Mouse (Mus musculus) forebrain, embryonic 11.5 days (tissue): ENCODE data around the gene Serpina3n. TPM values are rescaled to one million over a fixed set of nuclear protein-coding genes. Genes with fewer than 3 reads are reported as not detected.
"Not testable (repeated sequence)": the region's sequence is repeated elsewhere in the genome, so short reads cannot be mapped to it uniquely, and the experiment has no call there.

Source experiments
- ATAC-seq: fragments of 200-750 bp; cut with Nextera tagmentation; replicated peaks from 2 replicates; pipeline ENCODE4 v1.8.0; 2017; ENCODE audit warnings: moderate TSS enrichment; ENCODE audit not compliant: low FRiP score
- DNase-seq: peaks from one replicate; pipeline ENCODE4 v3.0.0-alpha.2; 2017; ENCODE audit warnings: low spot score
- H3K27ac ChIP-seq: fragments of 300-500 bp; sonication (generic); 2 replicates; pipeline ENCODE4 v1.5.1; 2014; ENCODE audit warnings: low read depth, low read length
- H3K27me3 ChIP-seq: fragments of 300-500 bp; sonication (generic); 2 replicates; pipeline ENCODE4 v1.6.1; 2014; ENCODE audit warnings: mild to moderate bottlenecking, low read length, mixed read lengths; ENCODE audit not compliant: control insufficient read depth, insufficient read depth
- H3K36me3 ChIP-seq: fragments of 300-500 bp; sonication (generic); 2 replicates; pipeline ENCODE4 v1.6.1; 2014; ENCODE audit warnings: mild to moderate bottlenecking, low read length, moderate library complexity, mixed read lengths; ENCODE audit not compliant: control insufficient read depth, insufficient read depth
- H3K4me1 ChIP-seq: fragments of 300-500 bp; sonication (generic); replicated peaks from 2 replicates; pipeline ENCODE4 v1.6.1; 2014; ENCODE audit warnings: low read length, mixed read lengths; ENCODE audit not compliant: control insufficient read depth, insufficient read depth
- H3K4me2 ChIP-seq: fragments of 300-500 bp; sonication (generic); 2 replicates; pipeline ENCODE4 v1.6.1; 2014; ENCODE audit warnings: low read depth, mild to moderate bottlenecking, low read length, moderate library complexity, mixed read lengths; ENCODE audit not compliant: severe bottlenecking
- H3K4me3 ChIP-seq: fragments of 300-500 bp; sonication (generic); 2 replicates; pipeline ENCODE4 v1.5.1; 2014; ENCODE audit warnings: low read depth, low read length
- H3K9ac ChIP-seq: fragments of 300-500 bp; sonication (generic); 2 replicates; pipeline ENCODE4 v1.6.1; 2014; ENCODE audit warnings: low read length
- H3K9me3 ChIP-seq: fragments of 300-500 bp; sonication (generic); 2 replicates; pipeline ENCODE4 v1.6.1; 2016; ENCODE audit warnings: low read length, mixed read lengths; ENCODE audit not compliant: control insufficient read depth
- WGBS: fragments of 180-500 bp; shearing (Covaris S2); extraction: QIAGEN DNeasy Blood & Tissue Kit; methylation state at CpG from one replicate; pipeline ENCODE4 v1.1.7; 2014; 5-methylcytosine and 5-hydroxymethylcytosine counted together
- polyA plus RNA-seq: library from polyadenylated mRNA; unstranded; fragments of >200 nt; fragmentation: Nextera tagmentation; extraction: Ambion mirVana; gene quantifications from 2 replicates; pipeline ENCODE4 v1.2.1, GENCODE M21; 2014

The Serpina3n gene
- polyA plus RNA-seq = not detected in 2 replicates

DNA sequence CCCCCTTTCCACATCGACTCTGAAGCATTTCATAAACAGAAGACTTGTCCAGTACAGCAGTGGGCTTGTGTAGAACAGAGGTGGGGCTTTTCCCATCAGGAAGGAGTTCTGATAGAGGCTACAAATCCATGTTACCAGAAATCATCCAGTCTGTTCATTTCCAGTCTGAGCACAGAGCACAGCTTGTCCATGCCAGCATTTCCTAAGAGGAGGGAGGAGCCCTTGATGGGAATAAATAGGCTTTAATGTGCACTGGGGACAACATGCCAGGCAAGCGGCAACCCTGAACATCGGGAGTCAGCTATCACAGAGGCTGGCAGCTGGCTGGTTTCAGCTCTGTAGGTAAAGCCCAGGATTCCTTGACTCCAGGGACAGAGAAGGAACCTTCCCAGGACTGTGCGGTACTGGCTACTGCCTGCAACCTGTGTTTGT lies at the start of gene Serpina3n:
Gene Serpina3n, plus strand, starts transcription at position 276 of the 432 bp plus-strand sequence.
- no peak for DNase-seq

DNA sequence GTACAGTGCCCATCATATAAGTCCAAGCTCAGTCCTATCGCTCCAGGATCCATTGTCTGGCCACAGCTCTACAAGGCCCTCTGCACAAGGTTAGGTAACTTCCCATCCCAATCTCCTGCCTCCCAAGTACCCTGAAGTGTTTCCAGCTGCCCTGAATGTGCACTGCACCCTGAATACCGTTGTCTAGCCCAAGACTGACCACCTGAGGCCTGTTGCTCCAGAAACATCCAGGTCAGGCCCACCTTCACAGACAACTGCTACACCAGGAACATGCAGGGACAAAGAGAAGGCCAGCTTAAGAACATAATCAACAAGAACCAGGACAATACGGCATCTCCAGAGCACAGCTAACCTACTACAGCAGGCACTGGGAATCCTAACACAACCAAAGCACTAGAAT lies 36.5 kb upstream of the Serpina3n start:
- Histone ChIP-seq H3K36me3 (no peaks in the 10 kb centered on the region), H3K9ac (no peak overlapping the region), H3K27ac (no peak overlapping the region), H3K4me1 (no peaks in the 10 kb centered on the region), H3K4me3 (no peak overlapping the region), H3K27me3 (no peaks in the 10 kb centered on the region), H3K4me2 (no peak overlapping the region), H3K9me3 (no peaks in the 10 kb centered on the region)
- ATAC-seq (no peak), DNase-seq (no peak)
- WGBS = 83% methylated on average over 3 of the region's 3 CpGs

More for the DNA sequence above, at the start of gene Serpina3n:
- Histone ChIP-seq H3K4me2 (no peak within 1 kb of the TSS), H3K4me1 (no peaks in the 10 kb centered on the region), H3K27me3 (no peaks in the 10 kb centered on the region), H3K36me3 (no peaks in the 10 kb centered on the region), H3K9me3 (no peaks in the 10 kb centered on the region), H3K9ac (no peak within 1 kb of the TSS), H3K4me3 (no peak within 1 kb of the TSS), H3K27ac (no peak within 1 kb of the TSS)
- WGBS = 73% methylated on average over 4 of the region's 4 CpGs
- no peak for ATAC-seq

DNA sequence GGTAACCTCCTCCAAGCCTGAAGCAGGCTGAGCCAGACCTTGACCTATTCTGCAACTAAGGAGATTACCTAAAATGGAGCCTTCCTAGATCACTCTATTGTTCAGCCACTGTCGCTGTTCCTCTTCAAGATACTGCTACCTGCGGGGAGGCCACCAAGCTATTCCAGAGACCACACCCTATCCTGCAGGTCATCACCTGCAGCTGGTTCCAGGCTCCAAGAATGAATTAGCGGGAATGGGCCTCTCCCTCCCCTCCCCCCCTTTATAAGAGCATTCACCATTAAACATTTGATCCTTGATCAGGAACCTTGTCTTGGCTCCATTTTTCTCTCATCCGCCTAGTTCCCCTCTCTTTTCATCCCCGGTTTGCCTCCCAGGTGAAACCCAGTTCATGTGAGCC lies 29.4 kb upstream of the Serpina3n start:
- not testable (repeated sequence) for H3K4me1 ChIP-seq

DNA sequence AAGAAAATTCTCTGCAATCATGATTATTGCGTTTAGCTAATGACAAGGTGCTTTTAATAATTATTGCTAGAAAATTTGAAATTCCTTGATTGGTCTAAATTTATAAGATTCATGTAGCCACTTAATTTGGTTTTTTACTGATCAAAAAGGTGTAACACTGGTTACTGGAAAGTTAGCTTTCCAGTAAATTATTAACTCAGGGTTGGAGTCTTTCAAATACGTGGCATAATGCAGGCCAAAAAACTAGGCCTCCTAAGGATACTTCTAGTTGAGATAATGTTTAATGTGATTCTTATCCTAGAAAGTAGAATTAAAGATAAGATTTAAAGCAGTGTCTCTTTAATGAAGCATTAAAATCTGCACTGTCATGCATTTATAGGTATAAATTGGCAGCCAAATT lies 28.2 kb upstream of the Serpina3n start:
- not testable (repeated sequence) for H3K27me3 ChIP-seq, H3K9me3 ChIP-seq
- 76% methylated on average over 2 of the region's 2 CpGs for WGBS

More for the DNA sequence above, 29.4 kb upstream of the Serpina3n start:
- H3K9me3 ChIP-seq, H3K9ac ChIP-seq, H3K27ac ChIP-seq, H3K4me2 ChIP-seq, ATAC-seq, H3K4me3 ChIP-seq, H3K36me3 ChIP-seq, DNase-seq, H3K27me3 ChIP-seq: not testable (repeated sequence)
- 76% methylated on average over 5 of the region's 5 CpGs for WGBS

DNA sequence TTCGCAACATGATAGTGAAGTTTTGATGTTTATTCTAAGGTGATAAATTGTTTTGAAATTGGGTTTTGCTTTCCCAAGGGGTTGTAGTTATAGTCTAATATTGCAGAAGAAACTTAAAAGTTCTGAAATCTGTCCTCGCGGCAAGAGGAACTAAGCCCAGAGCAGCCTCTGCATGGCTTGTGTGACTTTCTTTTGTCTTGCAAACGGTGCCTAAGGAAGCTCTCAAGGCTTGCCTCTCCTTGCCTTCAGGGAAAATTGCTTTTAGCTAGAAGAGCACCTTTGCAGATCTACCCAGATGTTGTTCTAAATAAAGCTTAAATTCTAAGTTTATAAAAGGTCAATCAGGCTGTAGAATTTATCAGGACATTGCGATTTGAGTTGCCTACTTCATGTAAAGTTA lies 27.7 kb upstream of the Serpina3n start:
- not testable (repeated sequence) for H3K9me3 ChIP-seq, H3K4me2 ChIP-seq, DNase-seq, H3K27ac ChIP-seq, H3K9ac ChIP-seq, H3K4me3 ChIP-seq, ATAC-seq, H3K36me3 ChIP-seq, H3K4me1 ChIP-seq, H3K27me3 ChIP-seq
- 45% methylated on average over 5 of the region's 5 CpGs for WGBS

More for the DNA sequence above, 28.2 kb upstream of the Serpina3n start:
- not testable (repeated sequence) for H3K36me3 ChIP-seq, H3K9ac ChIP-seq, DNase-seq, H3K4me3 ChIP-seq, H3K4me2 ChIP-seq, H3K4me1 ChIP-seq, ATAC-seq, H3K27ac ChIP-seq

DNA sequence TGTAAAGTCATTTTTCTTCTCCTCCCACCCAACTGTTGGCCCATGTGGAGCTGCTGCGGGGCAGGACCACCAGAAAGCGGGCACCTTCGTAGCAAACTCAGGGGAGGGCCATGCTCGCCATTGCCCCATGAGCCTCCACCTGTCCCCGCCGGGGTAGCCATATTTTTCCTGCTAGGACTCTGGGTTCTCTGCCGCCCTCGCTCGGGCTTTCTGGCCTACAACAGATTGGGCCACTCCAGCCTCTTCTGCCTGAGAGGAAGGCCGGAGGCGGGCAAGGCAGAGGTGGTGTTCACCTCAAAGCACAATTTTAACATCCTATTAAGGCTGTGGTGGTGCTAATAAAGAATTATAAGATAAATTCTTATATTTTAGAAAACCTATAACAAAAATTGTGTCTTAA lies 26.7 kb upstream of the Serpina3n start:
- Histone ChIP-seq H3K27me3 (no peaks in the 10 kb centered on the region), H3K9ac (no peak overlapping the region), H3K9me3 (no peaks in the 10 kb centered on the region), H3K36me3 (no peaks in the 10 kb centered on the region), H3K4me2 (no peak overlapping the region), H3K4me3 (no peak overlapping the region), H3K27ac (no peak overlapping the region), H3K4me1 (no peaks in the 10 kb centered on the region)
- 94% methylated on average over 11 of the region's 11 CpGs for WGBS
- no peak for DNase-seq
- no peak for ATAC-seq

DNA sequence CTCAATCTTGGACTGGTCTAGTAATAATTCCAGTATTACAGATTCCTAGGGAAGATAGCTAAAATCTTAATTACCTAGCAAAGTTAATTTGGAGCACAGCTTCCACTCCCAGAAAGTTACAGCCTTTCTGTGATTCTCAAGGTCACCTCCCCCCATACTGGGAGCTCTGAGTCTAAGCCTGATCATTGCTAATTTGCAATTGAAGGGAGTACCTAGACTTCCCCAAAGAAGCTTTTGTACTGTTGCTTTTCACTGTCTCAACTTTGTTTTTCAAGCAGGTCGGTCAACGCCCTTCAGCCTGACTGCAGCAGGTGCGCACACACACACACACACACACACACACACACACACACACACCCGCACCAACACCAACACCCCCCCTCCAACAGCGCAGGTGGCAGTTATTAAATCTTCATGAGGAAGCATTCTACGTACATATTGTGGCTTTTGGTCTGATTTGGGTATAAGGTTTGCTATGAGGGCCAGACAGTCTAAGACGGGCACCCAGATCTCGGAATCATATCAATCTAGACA lies 25.4 kb upstream of the Serpina3n start:
- H3K27ac ChIP-seq, ATAC-seq, H3K27me3 ChIP-seq, H3K9me3 ChIP-seq, H3K4me3 ChIP-seq, H3K36me3 ChIP-seq, H3K4me1 ChIP-seq, DNase-seq, H3K4me2 ChIP-seq, H3K9ac ChIP-seq: not testable (repeated sequence)
- 93% methylated on average over 8 of the region's 8 CpGs for WGBS

DNA sequence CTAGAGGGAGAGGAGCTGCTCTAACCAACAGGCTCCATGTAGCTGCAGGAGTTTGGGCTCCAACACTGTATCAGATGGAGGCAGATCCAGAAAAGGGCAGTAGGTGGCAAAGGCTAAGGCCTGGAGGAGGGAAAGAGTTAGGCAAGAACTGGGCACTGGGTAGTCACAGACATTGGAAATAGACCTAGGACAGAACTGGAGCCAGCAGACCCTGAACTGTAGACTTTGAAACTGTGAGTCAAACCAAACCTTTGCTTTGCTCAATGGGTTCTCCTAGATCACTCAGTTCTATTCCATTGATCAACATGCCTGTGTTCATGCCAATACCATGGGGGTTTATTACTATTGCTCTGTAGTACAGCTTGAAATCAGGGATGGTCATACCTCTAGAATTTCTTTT lies 20.5 kb upstream of the Serpina3n start:
- not testable (repeated sequence) for H3K27me3 ChIP-seq, ATAC-seq, H3K4me2 ChIP-seq, H3K36me3 ChIP-seq, H3K9ac ChIP-seq, H3K9me3 ChIP-seq, H3K27ac ChIP-seq, H3K4me1 ChIP-seq, H3K4me3 ChIP-seq, DNase-seq

DNA sequence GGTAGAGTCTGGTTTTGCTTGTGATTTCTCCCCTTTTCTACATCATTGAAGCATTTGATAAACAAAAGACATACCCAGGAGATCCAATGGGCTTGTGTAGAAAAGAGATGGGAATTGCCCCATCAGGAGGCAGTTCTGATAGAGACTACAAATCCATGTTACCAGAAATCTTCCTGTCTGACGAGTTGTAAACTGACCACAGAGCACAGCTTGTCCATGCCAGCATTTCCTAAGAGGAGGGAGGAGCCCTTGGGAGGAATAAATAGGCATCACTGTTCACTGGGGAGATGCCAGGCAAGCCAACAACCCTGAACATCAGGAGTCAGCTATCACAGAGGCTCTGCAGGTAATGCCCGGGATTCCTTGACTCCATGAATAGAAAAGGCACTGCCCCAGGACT lies 19.7 kb upstream of the Serpina3n start:
- H3K4me3 ChIP-seq, ATAC-seq, H3K9ac ChIP-seq, H3K9me3 ChIP-seq, H3K27me3 ChIP-seq, H3K36me3 ChIP-seq, DNase-seq, H3K4me1 ChIP-seq, H3K27ac ChIP-seq, H3K4me2 ChIP-seq: not testable (repeated sequence)
- 69% methylated on average over 2 of the region's 2 CpGs for WGBS
